Mouse (Mus musculus): ENCODE data around the gene Atp1b1. TPM values are rescaled to one million over a fixed set of nuclear protein-coding genes. Genes with fewer than 3 reads are reported as not detected.

Atp1b1 gene
- polyA plus RNA-seq, 1 experiment = 116 TPM

GRCm38 (mm10) chr1:164392176-164392575, 66.0 kb downstream of the Atp1b1 start:
- H3K4me1 ChIP-seq (ENCODE audit: control insufficient read depth, insufficient read depth, low read length) = no peaks in the 10 kb centered on the region
- H3K9me3 ChIP-seq (replicated peaks; ENCODE audit: control insufficient read depth, insufficient read depth, low read length, poor library complexity, severe bottlenecking) = no peaks in the 10 kb centered on the region
- H3K27me3 ChIP-seq (ENCODE audit: control insufficient read depth, insufficient read depth, low read length, poor library complexity, severe bottlenecking) = no peaks in the 10 kb centered on the region
- H3K4me3 ChIP-seq (ENCODE audit: low read depth, low read length) = no peak overlapping the region
- H3K9ac ChIP-seq (ENCODE audit: low read depth, poor library complexity, severe bottlenecking) = no peak overlapping the region
- H3K27ac ChIP-seq (ENCODE audit: insufficient read depth, low read length) = no peak overlapping the region
- no peaks in the 10 kb centered on the region for H3K36me3 ChIP-seq (ENCODE audit: control insufficient read depth, insufficient read depth, low read length, poor library complexity, severe bottlenecking)
- TF ChIP-seq CTCF (IDR thresholded peaks at IDR 0.05; ENCODE audit: low read depth, low read length) (no peak), POLR2A (IDR thresholded peaks at IDR 0.05; ENCODE audit: insufficient read depth, low read length) (no peak), EP300 (IDR thresholded peaks at IDR 0.05; ENCODE audit: insufficient read depth, low read depth, low read length) (no peak)

DNA sequence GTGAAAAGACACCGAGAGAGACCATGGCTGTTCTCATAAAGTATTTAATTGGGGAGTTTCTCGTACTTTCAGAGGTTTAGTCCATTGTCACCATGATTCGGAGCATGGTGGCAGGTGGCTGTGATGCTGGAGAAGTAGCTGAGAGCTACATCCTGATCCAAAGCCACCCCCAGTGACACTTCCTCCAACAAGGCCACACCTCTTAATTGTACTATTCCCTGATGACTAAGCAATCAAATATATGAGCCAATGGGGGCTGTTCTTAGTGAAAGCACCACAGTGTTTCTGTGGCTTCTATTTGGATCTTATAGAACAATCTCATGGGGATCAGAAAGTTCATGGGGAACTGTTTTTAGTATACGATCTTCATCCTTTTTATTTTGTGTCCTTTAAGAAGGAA, 68.4 kb downstream of the Atp1b1 start:
- no peaks in the 10 kb centered on the region for H3K36me3 ChIP-seq (ENCODE audit: control insufficient read depth, insufficient read depth, low read length, poor library complexity, severe bottlenecking)
- H3K9me3 ChIP-seq (replicated peaks; ENCODE audit: control insufficient read depth, insufficient read depth, low read length, poor library complexity, severe bottlenecking) = no peaks in the 10 kb centered on the region
- H3K4me3 ChIP-seq (ENCODE audit: low read depth, low read length) = no peak overlapping the region

More for the DNA sequence above, 68.4 kb downstream of the Atp1b1 start:
- Histone ChIP-seq H3K27me3 (ENCODE audit: control insufficient read depth, insufficient read depth, low read length, poor library complexity, severe bottlenecking) (no peaks in the 10 kb centered on the region), H3K9ac (ENCODE audit: low read depth, poor library complexity, severe bottlenecking) (no peak overlapping the region), H3K27ac (ENCODE audit: insufficient read depth, low read length) (no peak overlapping the region), H3K4me1 (ENCODE audit: control insufficient read depth, insufficient read depth, low read length) (no peaks in the 10 kb centered on the region)
- TF ChIP-seq POLR2A (IDR thresholded peaks at IDR 0.05; ENCODE audit: insufficient read depth, low read length) = no peak
- TF ChIP-seq EP300 (IDR thresholded peaks at IDR 0.05; ENCODE audit: insufficient read depth, low read depth, low read length) = no peak
- no peak for TF ChIP-seq CTCF (IDR thresholded peaks at IDR 0.05; ENCODE audit: low read depth, low read length)

Other genes starting within 250 kb of the Atp1b1 start
- 59.3 and 64.9 TPM in 2 replicates for gene Slc19a2, start 209.3 kb downstream of the Atp1b1 start, polyA plus RNA-seq (2011; ENCODE audit: insufficient read depth, insufficient read length, low read depth, missing spikeins)
- gene Ccdc181, start 182.8 kb downstream of the Atp1b1 start, polyA plus RNA-seq (2011; ENCODE audit: insufficient read depth, insufficient read length, low read depth, missing spikeins) = 7.8 and 10.2 TPM in 2 replicates
- 45.7 and 48.8 TPM in 2 replicates for gene Nme7, start 154.2 kb downstream of the Atp1b1 start, polyA plus RNA-seq (2011; ENCODE audit: insufficient read depth, insufficient read length, low read depth, missing spikeins)
- gene Blzf1, start 150.9 kb downstream of the Atp1b1 start, polyA plus RNA-seq (2011; ENCODE audit: insufficient read depth, insufficient read length, low read depth, missing spikeins) = 25.7 and 33.9 TPM in 2 replicates

Data from ES-Bruce4 (cell line).